In genomic region chr13:104286897-104287309, GRCm38 (mm10) we compare ENCODE assay signal across 8 mouse cellular contexts. TPM values are rescaled to one million over a fixed set of nuclear protein-coding genes. Genes with fewer than 3 reads are reported as not detected.
A peak's percentile ranks its signal among the peaks of the same experiment; 100 is the strongest.
DNase-seq lines count a peak whose midpoint lies in the region; ATAC-seq lines count a peak whose summit lies in the region.

No protein-coding gene starts in this region.

- H3K9ac ChIP-seq in embryonic facial prominence, embryonic 11.5 days (replicated peaks; ENCODE audit: low read length): no peak overlapping the region; the same call in 1 of the 2 replicates
- peak overlapping the region; percentile 20; the same call in 1 of the 2 replicates for H3K9ac ChIP-seq in intestine, embryonic 16.5 days (ENCODE audit: low read depth, low read length)

- H3K36me3 ChIP-seq in embryonic facial prominence, embryonic 11.5 days (replicated peaks; ENCODE audit: control insufficient read depth, insufficient read depth, low read depth, low read length): no peaks in the 10 kb centered on the region
- no peaks in the 10 kb centered on the region for H3K36me3 ChIP-seq in intestine, embryonic 16.5 days (ENCODE audit: control insufficient read depth, insufficient read depth, low read length)
- no peaks in the 10 kb centered on the region for H3K36me3 ChIP-seq in midbrain, embryonic 10.5 days

- peak overlapping the region; percentile 40 for H3K4me3 ChIP-seq in embryonic facial prominence, embryonic 11.5 days (ENCODE audit: low read depth, low read length)
- H3K4me3 ChIP-seq in intestine, embryonic 16.5 days (ENCODE audit: low read length): peak overlapping the region; percentile 48
- H3K4me3 ChIP-seq in midbrain, embryonic 10.5 days: peak overlapping the region; percentile 61

- no peaks in the 10 kb centered on the region for H3K4me1 ChIP-seq in embryonic facial prominence, embryonic 11.5 days (ENCODE audit: control insufficient read depth, insufficient read depth, low read length)
- 0 out of 2 replicates have a peak, but pooled peaks cover 2% of the 10 kb centered on the region for H3K4me1 ChIP-seq in intestine, embryonic 16.5 days (ENCODE audit: control insufficient read depth, insufficient read depth, low read length)
- peaks cover 40% of the 10 kb centered on the region for H3K4me1 ChIP-seq in midbrain, embryonic 10.5 days

- H3K27me3 ChIP-seq in embryonic facial prominence, embryonic 11.5 days (ENCODE audit: control insufficient read depth, insufficient read depth, low read length): no peaks in the 10 kb centered on the region
- no peaks in the 10 kb centered on the region for H3K27me3 ChIP-seq in intestine, embryonic 16.5 days (replicated peaks; ENCODE audit: control insufficient read depth, insufficient read depth, low read length)
- no peaks in the 10 kb centered on the region for H3K27me3 ChIP-seq in midbrain, embryonic 10.5 days (ENCODE audit: low read depth, poor library complexity, severe bottlenecking)

- no peak overlapping the region; the same call in 1 of the 2 replicates for H3K27ac ChIP-seq in embryonic facial prominence, embryonic 11.5 days (replicated peaks; ENCODE audit: low read depth, low read length)
- H3K27ac ChIP-seq in intestine, embryonic 16.5 days (ENCODE audit: low read length): peak overlapping the region; percentile 65
- peak overlapping the region; percentile 83 for H3K27ac ChIP-seq in midbrain, embryonic 10.5 days (replicated peaks)

- peak; percentile 95 for ATAC-seq in embryonic facial prominence, embryonic 11.5 days (replicated peaks; ENCODE audit: insufficient number of reproducible peaks, low FRiP score, low TSS enrichment, low read depth)
- ATAC-seq in intestine, embryonic 16.5 days: peak; percentile 91

- no peaks in the 10 kb centered on the region for H3K9me3 ChIP-seq in embryonic facial prominence, embryonic 11.5 days (replicated peaks; ENCODE audit: control insufficient read depth, low read length)
- H3K9me3 ChIP-seq in intestine, embryonic 16.5 days (ENCODE audit: control insufficient read depth, low read length): no peaks in the 10 kb centered on the region
- H3K9me3 ChIP-seq in midbrain, embryonic 10.5 days (replicated peaks): no peaks in the 10 kb centered on the region

- DNase-seq in adrenal gland, postnatal 14 days: peak; percentile 95
- peak; percentile 94 for DNase-seq in embryonic facial prominence, embryonic 11.5 days (ENCODE audit: low spot score)
- peak; percentile 77 for DNase-seq in gonadal fat pad, adult 2 months (ENCODE audit: low read depth)
- DNase-seq in left cerebral cortex, postnatal 36 days (ENCODE audit: low spot score in 2 of 2): peak; percentile 82 to 87
- DNase-seq in midbrain, embryonic 10.5 days (ENCODE audit: low spot score): peak; percentile 92
- DNase-seq in right cerebral cortex, postnatal 4 days: peak; percentile 71
- DNase-seq in yolk sac, embryonic 10.5 days (ENCODE audit: low spot score): peak; percentile 87

- peak overlapping the region; percentile 51 for H3K4me2 ChIP-seq in embryonic facial prominence, embryonic 11.5 days (ENCODE audit: low read depth, low read length)
- peak overlapping the region; percentile 64 for H3K4me2 ChIP-seq in intestine, embryonic 16.5 days (ENCODE audit: low read depth, low read length)

- WGBS in embryonic facial prominence, embryonic 11.5 days: 0% methylated on average over 10 of the region's 10 CpGs
- WGBS in intestine, embryonic 16.5 days: 0% methylated on average over 10 of the region's 10 CpGs
- WGBS in midbrain, embryonic 10.5 days: 0% methylated on average over 10 of the region's 10 CpGs

- intact Hi-C loops in left cerebral cortex, postnatal 36 days (cut with DNase I): loop anchor here (1.0 to 10.0 kb wide), 3 partner anchors 230 to 768 kb away; partner anchors contain the start of gene Rgs7bp

RNA-seq across cellular contexts. Expression of gene Adamts6, which starts 0.7 kb away (rescaled TPM):
- total RNA-seq in adrenal gland, postnatal 14 days (2021): 3.2 and 3.8 TPM in 2 replicates
- polyA plus RNA-seq in embryonic facial prominence, embryonic 11.5 days (2014; fragmentation: Nextera tagmentation; extraction: Ambion mirVana): 3.1 and 3.7 TPM in 2 replicates
- polyA plus RNA-seq in gonadal fat pad, adult 2 months (2012; rRNA removed): 2.3 and 2.6 TPM in 2 replicates
- 1.2 and 1.4 TPM in 2 replicates for polyA plus RNA-seq in intestine, embryonic 16.5 days (2015; fragmentation: Nextera tagmentation; extraction: Ambion mirVana)
- 1 to 10 TPM; 4.4 to 4.9 TPM for total RNA-seq in left cerebral cortex, postnatal 36 days (2021)
- polyA plus RNA-seq in midbrain, embryonic 10.5 days (2016; fragmentation: Nextera tagmentation; extraction: Ambion mirVana): 1.8 and 3.6 TPM in 2 replicates

RNA-seq across cellular contexts. Expression of gene Ppwd1, which starts 58.3 kb away (rescaled TPM):
- total RNA-seq in adrenal gland, postnatal 14 days (2021): 16.7 and 18.1 TPM in 2 replicates
- 15.4 and 19.3 TPM in 2 replicates for polyA plus RNA-seq in embryonic facial prominence, embryonic 11.5 days (2014; fragmentation: Nextera tagmentation; extraction: Ambion mirVana)
- 2.0 and 2.7 TPM in 2 replicates for polyA plus RNA-seq in gonadal fat pad, adult 2 months (2012; rRNA removed)
- polyA plus RNA-seq in intestine, embryonic 16.5 days (2015; fragmentation: Nextera tagmentation; extraction: Ambion mirVana): 11.4 and 11.7 TPM in 2 replicates
- 10 to 100 TPM in 1 of 2 experiments, 1 to 10 TPM in 1; 9.3 to 13.7 TPM for total RNA-seq in left cerebral cortex, postnatal 36 days (2021)
- 17.9 and 18.6 TPM in 2 replicates for polyA plus RNA-seq in midbrain, embryonic 10.5 days (2016; fragmentation: Nextera tagmentation; extraction: Ambion mirVana)

RNA-seq across cellular contexts. Expression of gene Cenpk, which starts 58.5 kb away (rescaled TPM):
- 5.4 and 7.6 TPM in 2 replicates for total RNA-seq in adrenal gland, postnatal 14 days (2021)
- polyA plus RNA-seq in embryonic facial prominence, embryonic 11.5 days (2014; fragmentation: Nextera tagmentation; extraction: Ambion mirVana): 84.3 and 100 TPM in 2 replicates
- 0.14 and 0.27 TPM in 2 replicates for polyA plus RNA-seq in gonadal fat pad, adult 2 months (2012; rRNA removed)
- polyA plus RNA-seq in intestine, embryonic 16.5 days (2015; fragmentation: Nextera tagmentation; extraction: Ambion mirVana): 33.3 and 38.5 TPM in 2 replicates
- 1 to 10 TPM; 1.0 to 1.2 TPM for total RNA-seq in left cerebral cortex, postnatal 36 days (2021)
- 78.7 and 89.8 TPM in 2 replicates for polyA plus RNA-seq in midbrain, embryonic 10.5 days (2016; fragmentation: Nextera tagmentation; extraction: Ambion mirVana)

Comparison
In these comparisons a context has a peak if more than half of its experiments do, and no peak if none do; other contexts are left out.
1. RNA of gene Cenpk, which starts 58.5 kb away (polyA plus RNA-seq): 84.3 to 100 TPM in embryonic facial prominence, embryonic 11.5 days, 78.7 to 89.8 TPM in midbrain, embryonic 10.5 days and 33.3 to 38.5 TPM in intestine, embryonic 16.5 days; 0.14 to 0.27 TPM in gonadal fat pad, adult 2 months; every median in the first group is over 10 times any median in the second.
2. Peak in every context shown above with its lines, with median percentiles within 50 percentile points of each other: DNase-seq and H3K4me3 ChIP-seq.